Mouse (Mus musculus) C2C12 (cell line): ENCODE results near the gene C130026I21Rik.
"Not testable (repeated sequence)": the region's sequence is repeated elsewhere in the genome, so short reads cannot be mapped to it uniquely, and the experiment has no call there.

Source experiments
- CTCF ChIP-seq: IDR thresholded peaks from one replicate; pipeline ENCODE4 v1.5.1; 2011; ENCODE audit not compliant: control insufficient read depth, insufficient read depth, insufficient read length
- MAX ChIP-seq: IDR thresholded peaks from one replicate; pipeline ENCODE4 v1.6.1; 2011; ENCODE audit warnings: mild to moderate bottlenecking, control low read depth
- MYOG ChIP-seq: IDR thresholded peaks from one replicate; pipeline ENCODE4 v1.6.1; 2011; ENCODE audit not compliant: control insufficient read depth, insufficient read length; ENCODE audit errors: extremely low read depth
- USF1 ChIP-seq: IDR thresholded peaks from one replicate; pipeline ENCODE4 v1.6.1; 2011; ENCODE audit warnings: low read depth, mild to moderate bottlenecking, control low read depth, moderate library complexity

GRCm38 (mm10) chr1:84993688-84994319, 276.6 kb downstream of the C130026I21Rik start:
- not testable (repeated sequence) for TF ChIP-seq USF1, CTCF, MYOG, MAX
